Mouse (Mus musculus): ENCODE measurements around the gene Paqr4. TPM values are rescaled to one million over a fixed set of nuclear protein-coding genes. Genes with fewer than 3 reads are reported as not detected.
A peak's percentile ranks its signal among the peaks of the same experiment; 100 is the strongest.
"Not testable (repeated sequence)": the region's sequence is repeated elsewhere in the genome, so short reads cannot be mapped to it uniquely, and the experiment has no call there.

The Paqr4 gene
- polyA plus RNA-seq, 1 experiment from 2014 or later = 25.4 TPM

DNA sequence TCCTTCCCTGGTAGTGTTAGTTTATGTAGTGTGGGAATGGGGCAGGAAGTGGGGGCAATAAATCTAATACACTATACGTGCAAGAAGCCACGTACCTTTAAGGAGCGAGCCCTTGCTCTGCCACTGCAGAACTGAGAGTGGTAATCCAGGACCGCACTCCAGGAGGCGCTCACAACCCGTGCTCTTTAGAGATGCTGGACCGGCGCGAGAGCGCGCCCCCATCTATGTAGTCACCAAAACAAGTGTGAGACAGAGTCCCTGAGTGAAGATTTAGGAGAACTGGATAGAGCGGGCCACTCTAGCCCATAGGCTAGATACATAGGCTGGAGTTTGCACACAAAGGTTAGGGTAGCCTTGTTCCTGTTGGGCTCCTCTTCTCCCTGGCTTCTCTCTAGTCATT, 33.4 kb upstream of the Paqr4 start:
- Histone ChIP-seq H3K4me3 (replicated peaks; ENCODE audit: low read length) (no peak overlapping the region), H3K9ac (ENCODE audit: low read length) (no peak overlapping the region), H3K27ac (ENCODE audit: low read length) (no peak overlapping the region), H3K27me3 (ENCODE audit: control insufficient read depth, insufficient read depth, low read length) (no peaks in the 10 kb centered on the region), H3K36me3 (ENCODE audit: control insufficient read depth, insufficient read depth, low read length) (no peaks in the 10 kb centered on the region), H3K9me3 (replicated peaks; ENCODE audit: control insufficient read depth, low read length) (no peaks in the 10 kb centered on the region), H3K4me1 (ENCODE audit: control insufficient read depth, insufficient read depth, low read length) (0 out of 2 replicates have a peak, but pooled peaks cover 4% of the 10 kb centered on the region), H3K4me2 (ENCODE audit: low read depth, low read length) (no peak overlapping the region; the same call in 1 of the 2 replicates)
- WGBS = 4% methylated on average over 12 of the region's 12 CpGs
- peak; percentile 53; the same call in 1 of the 2 replicates for ATAC-seq (ENCODE audit: insufficient read depth, low FRiP score)

DNA sequence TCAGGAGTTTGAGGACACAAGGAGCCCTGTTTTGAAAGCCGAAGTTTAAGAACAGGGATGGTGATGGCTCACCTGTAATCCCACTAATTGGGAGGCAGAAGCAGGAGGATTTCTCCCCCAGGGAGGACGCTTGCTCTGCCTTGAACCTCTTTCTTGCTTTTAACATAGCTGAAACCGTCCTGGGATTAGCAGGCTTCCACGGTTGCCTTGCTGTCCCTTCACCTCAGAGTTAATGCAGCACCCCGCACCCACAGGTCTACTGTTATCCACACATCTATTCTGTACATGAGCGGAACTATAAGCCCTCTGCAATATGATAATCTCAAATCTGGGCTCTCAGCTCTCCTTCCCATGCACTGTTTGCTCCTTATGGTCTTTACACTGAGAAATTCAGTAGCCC, 33.0 kb upstream of the Paqr4 start:
- WGBS = 62% methylated on average over 6 of the region's 6 CpGs
- Histone ChIP-seq H3K4me1 (ENCODE audit: control insufficient read depth, insufficient read depth, low read length) (0 out of 2 replicates have a peak, but pooled peaks cover 4% of the 10 kb centered on the region), H3K9me3 (replicated peaks; ENCODE audit: control insufficient read depth, low read length) (no peaks in the 10 kb centered on the region), H3K4me2 (ENCODE audit: low read depth, low read length) (no peak overlapping the region), H3K27ac (ENCODE audit: low read length) (no peak overlapping the region), H3K36me3 (ENCODE audit: control insufficient read depth, insufficient read depth, low read length) (no peaks in the 10 kb centered on the region), H3K9ac (ENCODE audit: low read length) (0 out of 2 replicates have a peak overlapping the region, but pooled peaks have one; percentile 14), H3K4me3 (replicated peaks; ENCODE audit: low read length) (no peak overlapping the region), H3K27me3 (ENCODE audit: control insufficient read depth, insufficient read depth, low read length) (no peaks in the 10 kb centered on the region)
- no peak for ATAC-seq (ENCODE audit: insufficient read depth, low FRiP score)

DNA sequence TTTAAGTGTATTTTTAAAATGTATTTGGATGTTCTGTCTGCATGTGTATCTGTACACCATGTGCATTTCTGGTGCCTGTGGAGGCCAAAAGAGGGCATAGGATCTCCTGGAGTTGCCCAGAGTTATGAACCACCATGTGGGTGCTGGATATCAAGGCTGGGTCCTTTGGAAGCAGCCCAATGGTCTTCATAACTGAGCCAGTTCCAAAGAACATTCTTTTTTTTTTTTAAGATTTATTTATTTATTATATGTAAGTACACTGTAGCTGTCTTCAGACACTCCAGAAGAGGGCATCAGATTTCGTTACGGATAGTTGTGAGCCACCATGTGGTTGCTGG, 31.5 kb upstream of the Paqr4 start:
- H3K4me2 ChIP-seq (ENCODE audit: low read depth, low read length); ATAC-seq (ENCODE audit: insufficient read depth, low FRiP score): not testable (repeated sequence)
- 84% methylated on average over 2 of the region's 2 CpGs for WGBS

DNA sequence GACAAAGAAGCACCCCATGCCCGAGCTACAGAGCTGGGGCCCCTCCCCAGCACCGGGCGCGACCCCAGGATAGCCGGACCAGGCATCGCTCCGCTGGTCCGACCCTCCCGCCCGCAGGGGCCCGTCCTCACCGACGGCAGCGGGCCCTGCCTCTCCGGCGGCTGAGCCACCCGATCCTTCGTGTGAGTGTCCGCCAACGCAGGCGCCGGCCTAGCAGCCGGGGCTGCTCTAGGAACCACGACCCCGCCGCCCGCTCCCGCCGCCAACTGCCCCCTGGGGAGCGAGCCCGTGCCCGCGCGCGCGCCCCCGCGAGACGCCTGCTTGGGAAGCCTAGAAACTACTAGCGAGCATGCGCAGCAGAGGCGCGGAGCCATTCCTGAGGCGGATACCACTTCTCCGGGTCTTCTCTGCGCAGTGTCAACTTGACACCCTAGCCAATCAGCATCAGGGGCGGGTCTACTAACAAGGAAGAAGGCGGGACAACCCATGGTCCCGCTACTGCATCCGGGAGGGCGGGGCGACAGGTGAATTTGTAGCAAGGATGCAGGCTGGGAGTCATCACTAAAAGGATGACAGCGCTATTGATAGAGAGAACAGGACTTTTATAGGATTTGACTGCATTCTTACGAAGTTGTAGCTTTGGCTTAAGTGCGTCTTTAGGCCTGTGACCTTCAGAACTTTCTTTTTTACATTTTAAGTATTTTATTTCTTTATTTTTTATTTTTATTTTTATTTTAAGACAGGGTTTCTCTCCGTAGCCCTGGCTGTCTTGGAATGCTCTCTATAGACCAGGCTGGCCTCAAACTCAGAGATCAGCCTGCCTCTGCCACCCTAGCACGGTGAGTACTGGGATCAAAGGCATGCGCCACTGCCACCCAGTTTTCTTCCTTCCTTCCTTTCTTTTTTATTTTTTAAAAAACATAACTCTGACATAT, 30.9 kb upstream of the Paqr4 start, which contains the start of gene Flywch1:
Gene Flywch1 (minus strand): TSS at position 319 of the 935 bp plus-strand sequence.
- H3K9ac ChIP-seq (ENCODE audit: low read length) = peak within 1 kb of the TSS; percentile 98
- 3% methylated on average over 57 of the region's 58 CpGs for WGBS
- H3K36me3 ChIP-seq (ENCODE audit: control insufficient read depth, insufficient read depth, low read length) = no peaks in the 10 kb centered on the region
- H3K27ac ChIP-seq (ENCODE audit: low read length) = peak within 1 kb of the TSS; percentile 79; the same call in 1 of the 2 replicates
- peak within 1 kb of the TSS; percentile 94 for H3K4me3 ChIP-seq (replicated peaks; ENCODE audit: low read length)
- H3K4me1 ChIP-seq (ENCODE audit: control insufficient read depth, insufficient read depth, low read length) = 0 out of 2 replicates have a peak, but pooled peaks cover 4% of the 10 kb centered on the region
- peak; percentile 99 for ATAC-seq (ENCODE audit: insufficient read depth, low FRiP score)
- peak within 1 kb of the TSS; percentile 90 for H3K4me2 ChIP-seq (ENCODE audit: low read depth, low read length)
- no peaks in the 10 kb centered on the region for H3K9me3 ChIP-seq (replicated peaks; ENCODE audit: control insufficient read depth, low read length)
- H3K27me3 ChIP-seq (ENCODE audit: control insufficient read depth, insufficient read depth, low read length) = no peaks in the 10 kb centered on the region

More for the DNA sequence above, 31.5 kb upstream of the Paqr4 start:
- H3K4me3 ChIP-seq (replicated peaks; ENCODE audit: low read length); H3K36me3 ChIP-seq (ENCODE audit: control insufficient read depth, insufficient read depth, low read length); H3K9ac ChIP-seq (ENCODE audit: low read length); H3K9me3 ChIP-seq (replicated peaks; ENCODE audit: control insufficient read depth, low read length); H3K27ac ChIP-seq (ENCODE audit: low read length); H3K27me3 ChIP-seq (ENCODE audit: control insufficient read depth, insufficient read depth, low read length); H3K4me1 ChIP-seq (ENCODE audit: control insufficient read depth, insufficient read depth, low read length): not testable (repeated sequence)

DNA sequence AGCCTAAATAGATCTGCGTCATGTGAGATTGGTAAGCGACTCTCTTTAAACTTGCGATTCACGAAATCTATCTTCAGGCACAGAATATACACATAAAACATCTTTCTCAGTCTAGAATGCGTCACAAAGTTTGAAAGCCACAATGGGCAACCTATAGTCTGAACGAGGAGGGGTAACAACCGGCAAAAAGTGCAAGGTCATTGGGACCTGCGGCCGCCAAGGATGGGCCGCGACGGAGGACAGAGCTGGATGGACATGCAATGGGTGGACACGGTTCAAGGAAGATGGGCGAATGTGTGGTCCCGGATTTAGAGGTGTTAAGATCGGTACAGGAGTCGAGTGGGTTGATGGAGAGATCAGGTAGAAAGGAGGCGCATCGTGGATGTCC, 30.2 kb upstream of the Paqr4 start:
- Histone ChIP-seq H3K4me2 (ENCODE audit: low read depth, low read length) (peak overlapping the region; percentile 90), H3K9me3 (replicated peaks; ENCODE audit: control insufficient read depth, low read length) (no peaks in the 10 kb centered on the region), H3K9ac (ENCODE audit: low read length) (peak overlapping the region; percentile 98), H3K4me3 (replicated peaks; ENCODE audit: low read length) (peak overlapping the region; percentile 94), H3K27ac (ENCODE audit: low read length) (peak overlapping the region; percentile 79; the same call in 1 of the 2 replicates), H3K4me1 (ENCODE audit: control insufficient read depth, insufficient read depth, low read length) (0 out of 2 replicates have a peak, but pooled peaks cover 4% of the 10 kb centered on the region), H3K36me3 (ENCODE audit: control insufficient read depth, insufficient read depth, low read length) (no peaks in the 10 kb centered on the region), H3K27me3 (ENCODE audit: control insufficient read depth, insufficient read depth, low read length) (no peaks in the 10 kb centered on the region)
- 1% methylated on average over 19 of the region's 19 CpGs for WGBS
- peak; percentile 21; the same call in 1 of the 2 replicates for ATAC-seq (ENCODE audit: insufficient read depth, low FRiP score)

DNA sequence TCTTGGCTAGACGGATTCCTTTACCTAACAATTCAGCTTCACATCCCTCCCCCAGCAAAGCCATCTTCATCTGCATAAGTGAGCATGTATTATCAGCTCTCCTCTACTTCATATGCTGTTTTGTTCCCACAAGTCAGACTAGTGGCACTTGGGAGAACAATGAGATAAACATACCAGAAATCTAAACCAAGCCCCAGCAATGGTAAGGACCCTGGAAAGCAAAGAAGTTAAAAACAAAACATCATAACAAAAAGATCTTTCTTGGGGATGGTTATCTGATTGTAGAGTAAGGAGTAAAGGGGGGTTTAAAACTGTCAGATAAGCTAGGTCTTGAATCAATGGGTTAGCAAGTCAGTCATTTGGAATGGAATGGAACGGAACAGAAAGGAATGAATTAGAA, 29.8 kb upstream of the Paqr4 start:
- WGBS = 40% methylated on average over 2 of the region's 2 CpGs
- Histone ChIP-seq H3K4me1 (ENCODE audit: control insufficient read depth, insufficient read depth, low read length) (0 out of 2 replicates have a peak, but pooled peaks cover 4% of the 10 kb centered on the region), H3K4me3 (replicated peaks; ENCODE audit: low read length) (peak overlapping the region; percentile 94), H3K9me3 (replicated peaks; ENCODE audit: control insufficient read depth, low read length) (no peaks in the 10 kb centered on the region), H3K4me2 (ENCODE audit: low read depth, low read length) (peak overlapping the region; percentile 90), H3K27ac (ENCODE audit: low read length) (peak overlapping the region; percentile 79; the same call in 1 of the 2 replicates), H3K36me3 (ENCODE audit: control insufficient read depth, insufficient read depth, low read length) (no peaks in the 10 kb centered on the region), H3K9ac (ENCODE audit: low read length) (peak overlapping the region; percentile 98), H3K27me3 (ENCODE audit: control insufficient read depth, insufficient read depth, low read length) (no peaks in the 10 kb centered on the region)
- no peak for ATAC-seq (ENCODE audit: insufficient read depth, low FRiP score)

DNA sequence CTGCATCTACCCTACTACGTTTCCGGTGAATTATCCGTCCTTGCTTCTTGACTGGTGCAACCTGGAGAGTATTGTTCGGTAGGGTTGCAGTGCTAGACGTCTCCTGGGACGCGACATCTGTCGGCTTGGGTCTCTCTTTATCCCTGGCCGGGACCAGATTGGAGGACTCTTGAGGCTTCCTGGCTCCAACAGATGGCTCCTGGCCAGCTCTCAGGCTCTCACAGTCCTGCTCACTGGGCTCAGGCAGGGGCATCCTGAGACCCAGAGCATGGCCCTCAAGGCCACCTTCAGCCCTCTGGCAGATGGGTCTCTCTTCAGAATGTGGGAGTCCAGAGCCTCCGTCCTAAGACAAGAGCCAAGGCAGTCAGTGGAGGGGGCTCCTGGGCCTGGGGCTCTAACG, 22.3 kb upstream of the Paqr4 start:
- no peak overlapping the region for H3K27ac ChIP-seq (ENCODE audit: low read length)
- no peak overlapping the region for H3K4me3 ChIP-seq (replicated peaks; ENCODE audit: low read length)
- no peak overlapping the region for H3K9ac ChIP-seq (ENCODE audit: low read length)
- 0 out of 2 replicates have a peak, but pooled peaks cover 8% of the 10 kb centered on the region for H3K36me3 ChIP-seq (ENCODE audit: control insufficient read depth, insufficient read depth, low read length)
- no peaks in the 10 kb centered on the region for H3K9me3 ChIP-seq (replicated peaks; ENCODE audit: control insufficient read depth, low read length)
- H3K4me2 ChIP-seq (ENCODE audit: low read depth, low read length) = no peak overlapping the region
- no peak for ATAC-seq (ENCODE audit: insufficient read depth, low FRiP score)
- H3K27me3 ChIP-seq (ENCODE audit: control insufficient read depth, insufficient read depth, low read length) = no peaks in the 10 kb centered on the region
- WGBS = 95% methylated on average over 11 of the region's 11 CpGs
- H3K4me1 ChIP-seq (ENCODE audit: control insufficient read depth, insufficient read depth, low read length) = no peaks in the 10 kb centered on the region

DNA sequence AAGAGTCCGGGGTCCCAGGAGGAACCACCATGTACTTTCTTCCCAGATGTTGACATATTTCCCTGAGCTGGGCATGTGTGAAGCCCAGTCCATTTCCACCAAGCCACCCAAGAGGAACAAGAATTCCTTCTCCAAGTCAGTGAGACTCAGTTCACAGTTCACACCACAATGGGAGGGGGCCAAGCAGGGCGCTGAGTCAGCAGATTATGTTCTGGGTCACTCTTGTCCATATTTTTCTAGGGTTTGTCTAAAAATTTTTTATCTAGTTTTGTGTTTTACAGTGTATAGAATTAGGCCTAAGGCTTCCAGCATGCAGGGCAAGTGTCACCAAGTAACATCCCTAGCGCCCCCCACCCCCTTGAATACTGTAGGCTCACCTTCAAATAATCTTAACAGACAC, 20.5 kb upstream of the Paqr4 start:
- H3K36me3 ChIP-seq (ENCODE audit: control insufficient read depth, insufficient read depth, low read length) = 0 out of 2 replicates have a peak, but pooled peaks cover 8% of the 10 kb centered on the region
- no peaks in the 10 kb centered on the region for H3K27me3 ChIP-seq (ENCODE audit: control insufficient read depth, insufficient read depth, low read length)
- no peak for ATAC-seq (ENCODE audit: insufficient read depth, low FRiP score)
- no peak overlapping the region for H3K4me2 ChIP-seq (ENCODE audit: low read depth, low read length)
- H3K4me1 ChIP-seq (ENCODE audit: control insufficient read depth, insufficient read depth, low read length) = no peaks in the 10 kb centered on the region
- no peaks in the 10 kb centered on the region for H3K9me3 ChIP-seq (replicated peaks; ENCODE audit: control insufficient read depth, low read length)
- no peak overlapping the region for H3K4me3 ChIP-seq (replicated peaks; ENCODE audit: low read length)
- 94% methylated on average over 3 of the region's 3 CpGs for WGBS
- no peak overlapping the region for H3K9ac ChIP-seq (ENCODE audit: low read length)
- H3K27ac ChIP-seq (ENCODE audit: low read length) = no peak overlapping the region

DNA sequence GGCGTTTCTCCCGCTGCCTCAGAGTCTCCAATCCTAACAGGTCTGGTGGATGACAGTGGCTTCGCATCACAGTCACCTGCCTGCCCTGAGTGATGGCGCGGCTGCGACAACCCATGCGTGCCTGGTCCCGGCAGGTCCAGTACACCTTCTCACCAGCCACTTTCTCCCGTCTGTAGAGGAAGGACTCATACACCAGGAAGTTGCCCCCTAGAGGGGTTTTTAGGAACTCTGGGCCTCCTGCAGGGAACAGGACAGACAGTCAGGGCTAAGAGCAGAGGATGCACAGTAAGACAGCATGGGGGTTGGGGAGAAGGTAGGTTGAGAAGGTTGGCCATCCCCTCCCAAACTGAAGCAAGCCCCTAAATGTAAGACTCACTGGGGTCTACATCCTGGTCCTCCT, 19.6 kb upstream of the Paqr4 start:
- ATAC-seq (ENCODE audit: insufficient read depth, low FRiP score) = no peak
- Histone ChIP-seq H3K4me3 (replicated peaks; ENCODE audit: low read length) (no peak overlapping the region), H3K4me1 (ENCODE audit: control insufficient read depth, insufficient read depth, low read length) (no peaks in the 10 kb centered on the region), H3K9ac (ENCODE audit: low read length) (no peak overlapping the region), H3K9me3 (replicated peaks; ENCODE audit: control insufficient read depth, low read length) (no peaks in the 10 kb centered on the region), H3K4me2 (ENCODE audit: low read depth, low read length) (no peak overlapping the region), H3K36me3 (ENCODE audit: control insufficient read depth, insufficient read depth, low read length) (0 out of 2 replicates have a peak, but pooled peaks cover 13% of the 10 kb centered on the region), H3K27me3 (ENCODE audit: control insufficient read depth, insufficient read depth, low read length) (no peaks in the 10 kb centered on the region), H3K27ac (ENCODE audit: low read length) (no peak overlapping the region)
- WGBS = 91% methylated on average over 9 of the region's 9 CpGs
